Mouse (Mus musculus): Measurements from ENCODE around the gene 2010300C02Rik. TPM values are rescaled to one million over a fixed set of nuclear protein-coding genes. Genes with fewer than 3 reads are reported as not detected.
"Not testable (repeated sequence)": the region's sequence is repeated elsewhere in the genome, so short reads cannot be mapped to it uniquely, and the experiment has no call there.

The 2010300C02Rik gene
- polyA plus RNA-seq, 1 experiment from 2014 or later, result 8.5 TPM

DNA sequence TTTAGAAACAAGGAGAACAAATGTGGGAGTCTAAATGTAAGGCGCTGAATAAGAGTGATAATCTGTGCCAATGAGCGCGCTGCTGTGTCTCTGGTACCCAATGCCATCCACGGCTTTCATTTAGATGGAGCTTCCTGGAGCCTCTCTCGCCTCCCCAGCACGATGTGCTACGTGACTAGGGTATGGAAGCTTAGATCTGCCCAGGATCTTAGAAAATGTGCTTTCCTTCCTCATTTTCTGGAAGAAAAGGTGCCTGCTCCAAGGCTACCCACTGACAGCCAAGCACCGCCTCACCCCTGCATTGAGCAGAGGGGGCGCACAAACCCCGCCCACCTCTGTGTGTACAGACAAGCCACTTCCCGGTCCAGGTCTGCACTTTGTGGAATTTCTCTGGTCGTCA, 6.0 kb upstream of the 2010300C02Rik start:
- Histone ChIP-seq H3K36me3 (ENCODE audit: insufficient read depth) (no peaks in the 10 kb centered on the region), H3K4me3 (ENCODE audit: low read depth, low read length) (no peak overlapping the region), H3K9me3 (ENCODE audit: low read depth, low read length) (no peaks in the 10 kb centered on the region), H3K27me3 (ENCODE audit: insufficient read depth, low read length) (0 out of 2 replicates have a peak, but pooled peaks cover 3% of the 10 kb centered on the region), H3K27ac (ENCODE audit: low read depth) (no peak overlapping the region), H3K4me1 (ENCODE audit: insufficient read depth) (no peaks in the 10 kb centered on the region), H3K4me2 (no peak overlapping the region), H3K9ac (no peak overlapping the region)
- peak; percentile 13 for DNase-seq
- TF ChIP-seq CTCF (IDR thresholded peaks at IDR 0.05; ENCODE audit: low read depth), result no peak
- ATAC-seq (ENCODE audit: insufficient read depth), result no peak
- WGBS, result 56% methylated on average over 12 of the region's 12 CpGs

DNA sequence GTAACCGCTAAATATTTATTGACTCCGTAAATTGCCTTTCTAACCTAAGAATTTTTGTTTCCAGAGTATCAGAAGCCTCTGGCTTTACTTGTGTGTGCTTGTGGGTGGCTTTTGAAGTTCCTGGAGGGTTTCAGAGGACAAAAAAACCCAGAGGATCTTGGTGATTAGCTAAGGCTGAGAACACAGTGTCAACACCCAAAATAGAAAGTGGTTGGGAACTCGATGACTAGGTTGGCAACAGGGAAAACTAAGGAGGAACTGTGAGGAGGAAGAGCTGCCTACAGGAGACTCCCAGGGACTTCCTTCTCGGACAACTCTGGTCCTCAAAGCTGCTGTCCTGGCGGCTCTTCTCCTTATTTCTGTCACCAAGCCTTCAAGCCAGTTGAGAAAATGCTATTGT, 1.2 kb upstream of the 2010300C02Rik start:
- DNase-seq, result no peak
- TF ChIP-seq CTCF (IDR thresholded peaks at IDR 0.05; ENCODE audit: low read depth), result no peak

DNA sequence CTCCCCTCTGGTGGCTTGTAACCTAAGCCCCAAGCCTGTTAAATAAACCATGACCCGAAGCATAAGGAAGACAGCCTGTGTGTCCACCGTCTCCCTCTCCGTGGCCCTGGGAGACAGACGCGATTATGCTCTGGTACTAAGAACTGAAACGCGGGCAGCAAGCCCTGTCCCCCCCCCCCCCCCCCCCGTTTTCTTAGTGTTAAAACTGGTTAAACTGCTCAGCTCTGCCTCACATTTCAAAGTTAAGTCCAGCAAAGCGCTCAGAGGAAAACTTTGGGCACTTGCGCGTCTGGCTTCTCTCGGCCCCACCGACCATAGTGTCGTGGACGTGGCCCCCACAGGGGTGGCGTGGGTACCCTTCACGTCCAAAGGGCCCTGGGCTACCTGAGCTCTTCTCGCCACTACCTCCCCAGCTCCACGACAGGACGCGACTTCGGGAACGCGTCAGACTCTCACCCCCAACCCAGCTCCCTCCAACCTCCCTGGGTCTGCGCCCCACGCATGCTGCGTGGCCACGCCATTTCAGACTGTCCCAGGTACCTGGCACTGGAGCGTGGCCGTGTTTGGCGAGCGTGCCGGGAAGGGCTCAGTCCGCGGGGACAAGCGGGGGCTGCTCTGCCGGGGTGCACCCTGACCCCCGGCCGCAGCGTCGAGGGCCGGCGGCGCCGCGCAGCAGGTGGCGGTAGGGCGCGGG, 708 bp downstream of the 2010300C02Rik start:
- peak overlapping the region; percentile 43; the same call in 1 of the 2 replicates for H3K27ac ChIP-seq (ENCODE audit: low read depth)

More for the DNA sequence above, 1.2 kb upstream of the 2010300C02Rik start:
- Histone ChIP-seq H3K36me3 (ENCODE audit: insufficient read depth) (no peaks in the 10 kb centered on the region), H3K9ac (no peak overlapping the region), H3K4me2 (no peak overlapping the region), H3K9me3 (ENCODE audit: low read depth, low read length) (no peaks in the 10 kb centered on the region), H3K4me3 (ENCODE audit: low read depth, low read length) (no peak overlapping the region), H3K27ac (ENCODE audit: low read depth) (no peak overlapping the region), H3K27me3 (ENCODE audit: insufficient read depth, low read length) (peaks cover 8% of the 10 kb centered on the region; the same call in 1 of the 2 replicates), H3K4me1 (ENCODE audit: insufficient read depth) (no peaks in the 10 kb centered on the region)
- WGBS, result 71% methylated on average over 5 of the region's 5 CpGs
- ATAC-seq (ENCODE audit: insufficient read depth), result no peak

DNA sequence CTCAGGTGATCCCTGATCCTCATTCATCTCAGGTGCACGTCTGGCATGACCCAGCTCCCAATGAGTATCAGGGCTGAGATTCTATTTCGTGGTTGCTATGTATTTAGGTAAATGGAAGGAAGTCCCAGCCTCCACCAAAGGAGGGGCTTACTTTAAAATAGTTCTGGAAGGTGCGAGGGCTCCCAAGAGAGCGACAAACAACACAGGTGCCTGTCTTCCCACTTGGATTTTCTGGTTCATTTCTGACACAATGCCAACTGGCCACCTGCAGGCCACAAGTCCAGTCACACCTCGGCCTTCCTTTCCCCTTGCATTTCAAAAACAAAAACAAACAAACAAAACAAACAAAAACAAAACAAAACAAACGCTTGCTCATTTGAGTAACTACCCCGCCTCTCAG, 1.4 kb downstream of the 2010300C02Rik start:
- Histone ChIP-seq H3K27me3 (ENCODE audit: insufficient read depth, low read length) (peaks cover 8% of the 10 kb centered on the region; the same call in 1 of the 2 replicates), H3K36me3 (ENCODE audit: insufficient read depth) (no peaks in the 10 kb centered on the region), H3K4me1 (ENCODE audit: insufficient read depth) (no peaks in the 10 kb centered on the region; the same call in 1 of the 2 replicates), H3K9ac (no peak overlapping the region), H3K4me3 (ENCODE audit: low read depth, low read length) (peak overlapping the region; percentile 55), H3K9me3 (ENCODE audit: low read depth, low read length) (no peaks in the 10 kb centered on the region), H3K27ac (ENCODE audit: low read depth) (no peak overlapping the region; the same call in 1 of the 2 replicates), H3K4me2 (peak overlapping the region; percentile 93)
- 37% methylated on average over 7 of the region's 7 CpGs for WGBS
- no peak for ATAC-seq (ENCODE audit: insufficient read depth)
- DNase-seq, result peak; percentile 14
- no peak for TF ChIP-seq CTCF (IDR thresholded peaks at IDR 0.05; ENCODE audit: low read depth)

More for the DNA sequence above, 708 bp downstream of the 2010300C02Rik start:
- peak overlapping the region; percentile 55 for H3K4me3 ChIP-seq (ENCODE audit: low read depth, low read length)
- H3K4me1 ChIP-seq (ENCODE audit: insufficient read depth), result no peaks in the 10 kb centered on the region; the same call in 1 of the 2 replicates
- peaks cover 8% of the 10 kb centered on the region; the same call in 1 of the 2 replicates for H3K27me3 ChIP-seq (ENCODE audit: insufficient read depth, low read length)
- peak; percentile 14 for DNase-seq
- H3K4me2 ChIP-seq, result peak overlapping the region; percentile 93
- H3K36me3 ChIP-seq (ENCODE audit: insufficient read depth), result no peaks in the 10 kb centered on the region
- 3% methylated on average over 49 of the region's 49 CpGs for WGBS
- no peaks in the 10 kb centered on the region for H3K9me3 ChIP-seq (ENCODE audit: low read depth, low read length)
- TF ChIP-seq CTCF (IDR thresholded peaks at IDR 0.05; ENCODE audit: low read depth), result no peak
- H3K9ac ChIP-seq, result peak overlapping the region; percentile 59
- ATAC-seq (ENCODE audit: insufficient read depth), result peak; percentile 73

DNA sequence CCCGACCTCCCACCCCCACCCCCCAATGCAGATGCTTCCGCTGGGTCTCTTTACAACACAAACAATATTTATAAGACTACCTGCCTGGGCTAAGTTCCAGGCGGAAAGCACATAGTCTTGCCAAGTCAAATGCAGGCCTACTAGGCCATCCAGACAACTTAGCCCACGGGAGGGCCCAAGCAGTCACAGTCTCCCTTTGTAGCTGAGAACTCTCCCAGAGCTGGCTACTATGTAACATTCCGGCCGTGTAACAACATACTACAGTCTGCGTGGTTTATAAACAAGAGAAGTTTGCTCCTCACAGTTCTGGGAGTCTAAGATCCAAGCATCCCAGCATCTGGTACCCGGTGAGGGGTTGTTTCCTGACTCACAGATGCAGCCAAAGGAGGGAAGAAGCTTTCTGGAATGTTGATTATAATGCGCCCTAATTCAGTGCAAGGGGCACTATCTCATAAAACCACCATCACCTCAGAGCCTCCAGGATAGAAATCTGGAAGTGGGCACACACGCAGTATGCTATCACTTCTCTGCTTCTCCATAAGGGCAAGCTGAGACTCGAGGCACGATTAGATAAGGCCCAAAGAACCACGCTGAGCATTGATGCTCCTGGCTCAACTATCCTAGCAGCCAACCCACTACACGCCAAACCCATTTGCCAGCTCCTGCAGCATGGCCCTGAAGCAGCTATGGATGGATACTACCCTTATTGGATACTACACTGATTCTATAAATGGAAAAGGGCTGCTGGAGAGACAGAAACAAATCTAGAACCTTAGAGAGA, 2.3 kb downstream of the 2010300C02Rik start:
- 71% methylated on average over 14 of the region's 14 CpGs for WGBS
- Histone ChIP-seq H3K27me3 (ENCODE audit: insufficient read depth, low read length) (peaks cover 8% of the 10 kb centered on the region; the same call in 1 of the 2 replicates), H3K4me3 (ENCODE audit: low read depth, low read length) (no peak overlapping the region), H3K36me3 (ENCODE audit: insufficient read depth) (no peaks in the 10 kb centered on the region), H3K9me3 (ENCODE audit: low read depth, low read length) (no peaks in the 10 kb centered on the region), H3K4me2 (no peak overlapping the region), H3K27ac (ENCODE audit: low read depth) (no peak overlapping the region), H3K9ac (no peak overlapping the region), H3K4me1 (ENCODE audit: insufficient read depth) (no peaks in the 10 kb centered on the region; the same call in 1 of the 2 replicates)
- DNase-seq (no peak), ATAC-seq (ENCODE audit: insufficient read depth) (no peak)
- TF ChIP-seq CTCF (IDR thresholded peaks at IDR 0.05; ENCODE audit: low read depth), result no peak

DNA sequence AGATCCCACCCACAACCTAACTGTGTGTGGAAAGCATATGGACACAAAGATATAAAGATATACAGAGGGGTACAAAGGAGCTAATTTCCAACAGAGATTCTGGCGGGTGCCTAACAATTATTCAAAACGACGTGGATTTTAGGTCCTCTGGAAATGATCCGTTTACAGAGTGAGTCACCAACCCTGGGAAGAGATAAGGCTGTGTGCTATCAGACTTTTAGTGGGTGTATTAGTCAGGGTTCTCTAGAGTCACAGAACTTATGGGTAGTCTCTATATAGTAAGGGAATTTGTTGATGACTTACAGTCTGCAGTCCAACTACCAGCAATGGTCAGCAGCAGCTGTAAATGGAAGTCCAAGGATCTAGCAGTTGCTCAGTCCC, 7.5 kb downstream of the 2010300C02Rik start:
- not testable (repeated sequence) for H3K27ac ChIP-seq (ENCODE audit: low read depth); DNase-seq; H3K4me3 ChIP-seq (ENCODE audit: low read depth, low read length); H3K4me1 ChIP-seq (ENCODE audit: insufficient read depth); ATAC-seq (ENCODE audit: insufficient read depth); H3K36me3 ChIP-seq (ENCODE audit: insufficient read depth); H3K4me2 ChIP-seq; H3K27me3 ChIP-seq (ENCODE audit: insufficient read depth, low read length); H3K9me3 ChIP-seq (ENCODE audit: low read depth, low read length); H3K9ac ChIP-seq
- WGBS, result 51% methylated on average over 4 of the region's 4 CpGs

Data from lung, embryonic 14.5 days (tissue).